Mouse (Mus musculus) adrenal gland, adult 8-10 months (tissue): ENCODE measurements around the gene Cenpk. TPM values are rescaled to one million over a fixed set of nuclear protein-coding genes. Genes with fewer than 3 reads are reported as not detected.

Experiments used
- total RNA-seq, 4 experiments: library from RNA; stranded (reverse); gene quantifications; 2 replicates each; pipeline ENCODE4 v1.2.4; 2022

Gene Cenpk
- total RNA-seq, 4 experiments from 2014 or later, result 0.80 to 2.4 (median 1.4) TPM

Other genes with a start within 250 kb of the Cenpk start
- 10 to 100 TPM; 14.4 to 19.6 (median 16.5) TPM for gene Nln, start 119.0 kb upstream of the Cenpk start, total RNA-seq
- gene Sgtb, start 118.9 kb upstream of the Cenpk start, total RNA-seq, result 1 to 10 TPM; 3.9 to 9.4 (median 6.1) TPM
- gene Trappc13, start 50.1 kb upstream of the Cenpk start, total RNA-seq, result 10 to 100 TPM; 60.2 to 76.6 (median 62.1) TPM
- gene Trim23, start 49.8 kb upstream of the Cenpk start, total RNA-seq, result 10 to 100 TPM; 19.9 to 23.3 (median 22.0) TPM
- gene Ppwd1, start 232 bp downstream of the Cenpk start, total RNA-seq, result 10 to 100 TPM; 12.2 to 15.9 (median 13.9) TPM
- 10 to 100 TPM in 1 of 4 experiments, 1 to 10 TPM in 3; 1.5 to 10.0 (median 5.5) TPM for gene Adamts6, start 59.2 kb downstream of the Cenpk start, total RNA-seq